Mouse (Mus musculus): Measurements from ENCODE around the gene Rgs3. TPM values are rescaled to one million over a fixed set of nuclear protein-coding genes. Genes with fewer than 3 reads are reported as not detected.
A peak's percentile ranks its signal among the peaks of the same experiment; 100 is the strongest.

Rgs3 gene
- polyA plus RNA-seq, 1 experiment from 2014 or later, result 37.0 TPM

- DNase-seq (peak; percentile 72), ATAC-seq (ENCODE audit: insufficient read depth) (peak; percentile 62)
- Histone ChIP-seq H3K9me3 (ENCODE audit: low read depth, low read length) (no peaks in the 10 kb centered on the region), H3K36me3 (ENCODE audit: insufficient read depth) (no peaks in the 10 kb centered on the region), H3K27ac (ENCODE audit: low read depth) (peak overlapping the region; percentile 80), H3K4me2 (peak overlapping the region; percentile 18; the same call in 1 of the 2 replicates), H3K4me1 (ENCODE audit: insufficient read depth) (peaks cover 42% of the 10 kb centered on the region), H3K4me3 (ENCODE audit: low read depth, low read length) (no peak overlapping the region), H3K27me3 (ENCODE audit: insufficient read depth, low read length) (no peaks in the 10 kb centered on the region), H3K9ac (no peak overlapping the region)
- 4% methylated on average over 6 of the region's 6 CpGs for WGBS
- TF ChIP-seq CTCF (IDR thresholded peaks at IDR 0.05; ENCODE audit: low read depth), result no peak
These were observed 103.7 kb downstream of the Rgs3 start for GRCm38 (mm10) chr4:62663348-62663747.

GRCm38 (mm10) chr4:62665842-62666241 is 106.2 kb downstream of the Rgs3 start:
- DNase-seq (no peak), ATAC-seq (ENCODE audit: insufficient read depth) (no peak)
- TF ChIP-seq CTCF (IDR thresholded peaks at IDR 0.05; ENCODE audit: low read depth), result no peak
- no peaks in the 10 kb centered on the region for H3K9me3 ChIP-seq (ENCODE audit: low read depth, low read length)
- H3K27me3 ChIP-seq (ENCODE audit: insufficient read depth, low read length), result no peaks in the 10 kb centered on the region
- no peaks in the 10 kb centered on the region for H3K36me3 ChIP-seq (ENCODE audit: insufficient read depth)
- peaks cover 25% of the 10 kb centered on the region for H3K4me1 ChIP-seq (ENCODE audit: insufficient read depth)
- H3K27ac ChIP-seq (ENCODE audit: low read depth), result no peak overlapping the region
- H3K4me3 ChIP-seq (ENCODE audit: low read depth, low read length), result no peak overlapping the region
- 29% methylated on average over 2 of the region's 2 CpGs for WGBS
- no peak overlapping the region for H3K9ac ChIP-seq
- H3K4me2 ChIP-seq, result no peak overlapping the region

DNA sequence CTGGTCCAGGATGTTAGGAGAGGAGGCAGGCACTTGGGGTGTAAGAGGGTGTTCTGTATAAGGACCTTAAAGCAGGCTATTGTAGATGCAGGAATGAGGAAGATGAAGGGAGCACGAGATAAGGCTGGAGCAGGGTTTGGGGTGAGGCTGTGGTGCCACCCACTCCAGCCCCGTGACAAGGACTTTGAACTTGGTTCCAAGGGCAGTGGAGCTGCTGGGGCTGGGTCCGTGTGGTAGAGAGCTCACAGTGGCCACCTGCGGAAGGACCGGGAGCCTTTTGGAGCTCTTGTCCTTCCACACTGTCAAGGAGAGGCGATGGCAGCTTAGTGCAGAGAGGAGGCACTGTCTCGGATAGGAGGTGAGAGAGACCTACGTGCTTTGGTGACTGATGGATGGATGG is 109.0 kb downstream of the Rgs3 start:
- Histone ChIP-seq H3K27ac (ENCODE audit: low read depth) (no peak overlapping the region), H3K4me1 (ENCODE audit: insufficient read depth) (peaks cover 10% of the 10 kb centered on the region), H3K9me3 (ENCODE audit: low read depth, low read length) (no peaks in the 10 kb centered on the region), H3K27me3 (ENCODE audit: insufficient read depth, low read length) (no peaks in the 10 kb centered on the region), H3K9ac (no peak overlapping the region), H3K36me3 (ENCODE audit: insufficient read depth) (no peaks in the 10 kb centered on the region), H3K4me2 (no peak overlapping the region), H3K4me3 (ENCODE audit: low read depth, low read length) (no peak overlapping the region)
- 78% methylated on average over 8 of the region's 8 CpGs for WGBS
- DNase-seq (no peak), ATAC-seq (ENCODE audit: insufficient read depth) (no peak)
- no peak for TF ChIP-seq CTCF (IDR thresholded peaks at IDR 0.05; ENCODE audit: low read depth)

DNA sequence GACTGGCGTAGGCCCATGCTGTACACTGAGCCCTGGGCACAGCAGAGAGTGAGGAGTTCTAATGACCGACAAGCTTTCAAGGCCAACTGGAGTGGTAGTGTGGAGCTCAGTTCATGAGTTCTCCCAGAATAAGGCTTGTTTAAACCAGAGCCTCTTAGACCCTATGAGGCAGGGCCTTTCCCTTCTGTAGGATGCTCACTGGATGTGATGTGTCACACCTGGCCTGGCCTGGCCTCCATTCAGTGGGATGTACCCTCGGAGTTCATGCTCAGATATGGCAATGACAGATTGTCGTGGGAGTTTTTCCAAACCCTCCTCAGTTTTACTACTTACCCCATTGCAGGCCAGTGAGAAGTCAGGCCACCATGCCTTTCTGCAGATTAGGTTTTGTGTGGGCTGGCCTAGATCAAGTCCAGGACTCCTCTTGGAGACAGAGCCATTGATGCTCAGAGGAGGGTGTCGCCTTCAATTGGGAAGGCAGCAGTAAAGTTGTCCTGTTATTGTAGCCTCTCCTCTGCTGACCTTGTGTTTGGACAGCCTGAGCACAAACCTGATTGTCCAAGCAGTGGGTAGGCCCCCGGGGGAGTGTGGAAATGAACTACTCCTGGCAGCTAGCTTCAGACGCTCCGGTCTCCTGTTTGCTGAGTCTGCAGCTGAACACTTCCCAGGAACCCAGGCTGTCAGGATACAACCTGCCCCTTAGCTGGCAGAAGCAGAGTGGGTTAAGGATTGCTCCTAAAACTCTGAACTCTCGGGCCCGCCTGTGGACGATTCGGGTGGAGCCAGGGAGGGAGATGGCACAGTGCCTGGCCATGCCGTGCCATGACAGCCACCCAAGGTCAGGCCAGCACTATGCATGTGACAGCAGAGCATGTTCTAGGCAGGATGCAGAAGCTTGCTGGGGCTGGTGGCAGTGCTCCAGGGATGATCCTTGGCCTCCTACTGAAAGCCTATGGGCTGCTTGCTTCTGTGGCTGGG is 109.7 kb downstream of the Rgs3 start:
- 0 out of 2 replicates have a peak, but pooled peaks cover 7% of the 10 kb centered on the region for H3K4me1 ChIP-seq (ENCODE audit: insufficient read depth)
- H3K36me3 ChIP-seq (ENCODE audit: insufficient read depth), result no peaks in the 10 kb centered on the region
- H3K4me2 ChIP-seq, result no peak overlapping the region
- 68% methylated on average over 13 of the region's 13 CpGs for WGBS
- H3K4me3 ChIP-seq (ENCODE audit: low read depth, low read length), result no peak overlapping the region
- no peaks in the 10 kb centered on the region for H3K9me3 ChIP-seq (ENCODE audit: low read depth, low read length)
- ATAC-seq (ENCODE audit: insufficient read depth), result no peak
- H3K9ac ChIP-seq, result no peak overlapping the region
- H3K27me3 ChIP-seq (ENCODE audit: insufficient read depth, low read length), result no peaks in the 10 kb centered on the region
- DNase-seq, result no peak
- H3K27ac ChIP-seq (ENCODE audit: low read depth), result no peak overlapping the region
- TF ChIP-seq CTCF (IDR thresholded peaks at IDR 0.05; ENCODE audit: low read depth), result no peak

- no peaks in the 10 kb centered on the region for H3K27me3 ChIP-seq (ENCODE audit: insufficient read depth, low read length)
- H3K36me3 ChIP-seq (ENCODE audit: insufficient read depth), result 0 out of 2 replicates have a peak, but pooled peaks cover 8% of the 10 kb centered on the region
- H3K27ac ChIP-seq (ENCODE audit: low read depth), result peak overlapping the region; percentile 65; the same call in 1 of the 2 replicates
- peak; percentile 51 for DNase-seq
- peak overlapping the region; percentile 69 for H3K4me2 ChIP-seq
- peak; percentile 81 for ATAC-seq (ENCODE audit: insufficient read depth)
- TF ChIP-seq CTCF (IDR thresholded peaks at IDR 0.05; ENCODE audit: low read depth), result no peak
- peak overlapping the region; percentile 52 for H3K4me3 ChIP-seq (ENCODE audit: low read depth, low read length)
- peak overlapping the region; percentile 62 for H3K9ac ChIP-seq
- H3K4me1 ChIP-seq (ENCODE audit: insufficient read depth), result peaks cover 15% of the 10 kb centered on the region
- no peaks in the 10 kb centered on the region for H3K9me3 ChIP-seq (ENCODE audit: low read depth, low read length)
- WGBS, result 10% methylated on average over 9 of the region's 9 CpGs
These were observed 113.9 kb downstream of the Rgs3 start for GRCm38 (mm10) chr4:62673531-62674030.

- Histone ChIP-seq H3K27me3 (ENCODE audit: insufficient read depth, low read length) (no peaks in the 10 kb centered on the region), H3K4me3 (ENCODE audit: low read depth, low read length) (peak overlapping the region; percentile 52), H3K9me3 (ENCODE audit: low read depth, low read length) (no peaks in the 10 kb centered on the region), H3K27ac (ENCODE audit: low read depth) (peak overlapping the region; percentile 65), H3K9ac (peak overlapping the region; percentile 62), H3K4me1 (ENCODE audit: insufficient read depth) (peaks cover 15% of the 10 kb centered on the region), H3K36me3 (ENCODE audit: insufficient read depth) (0 out of 2 replicates have a peak, but pooled peaks cover 9% of the 10 kb centered on the region), H3K4me2 (peak overlapping the region; percentile 69)
- peak; percentile 74 for DNase-seq
- no peak for TF ChIP-seq CTCF (IDR thresholded peaks at IDR 0.05; ENCODE audit: low read depth)
- WGBS, result 4% methylated on average over 30 of the region's 30 CpGs
- ATAC-seq (ENCODE audit: insufficient read depth), result peak; percentile 40; the same call in 1 of the 2 replicates
These were observed 114.7 kb downstream of the Rgs3 start for GRCm38 (mm10) chr4:62674031-62674995.

All from lung, embryonic 14.5 days (tissue).